Mouse (Mus musculus) C2C12 (cell line): ENCODE data around the gene Trim26.

Experiments used
- CTCF ChIP-seq: IDR thresholded peaks from one replicate; pipeline ENCODE4 v1.5.1; 2011; ENCODE audit not compliant: control insufficient read depth, insufficient read depth, insufficient read length
- FOSL1 ChIP-seq: IDR thresholded peaks from one replicate; pipeline ENCODE4 v1.8.0; 2011; ENCODE audit warnings: mild to moderate bottlenecking, low read length; ENCODE audit not compliant: poor library complexity, insufficient read depth, severe bottlenecking
- MAX ChIP-seq: IDR thresholded peaks from one replicate; pipeline ENCODE4 v1.6.1; 2011; ENCODE audit warnings: mild to moderate bottlenecking, control low read depth
- MYOG ChIP-seq: IDR thresholded peaks from one replicate; pipeline ENCODE4 v1.6.1; 2011; ENCODE audit not compliant: control insufficient read depth, insufficient read length; ENCODE audit errors: extremely low read depth

DNA sequence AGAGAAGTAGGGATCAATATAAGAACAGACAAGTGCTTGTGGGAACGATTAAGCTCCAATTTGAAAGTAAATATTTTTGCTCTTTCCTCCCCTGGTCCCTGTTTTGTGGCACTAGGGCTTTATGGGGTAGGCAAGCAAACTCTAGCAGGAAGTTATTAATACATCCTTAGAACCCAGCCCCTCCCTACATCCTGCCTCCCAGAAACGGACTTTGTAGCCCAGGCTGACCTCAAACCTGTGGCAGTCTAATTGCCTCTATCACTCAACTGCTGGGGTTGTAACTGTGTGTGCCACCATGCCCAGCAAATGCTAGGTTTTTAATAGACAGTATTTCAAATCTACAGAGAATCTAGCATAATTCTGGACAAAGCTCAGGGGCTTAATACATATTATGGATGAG, 24.7 kb downstream of the Trim26 start:
- TF ChIP-seq FOSL1 (no peak), CTCF (no peak), MYOG (no peak), MAX (no peak)
